Mouse (Mus musculus) heart, adult 2 months (tissue): ENCODE measurements at regions not wholly inside any gene's neighbourhood (a gene's known extent, or its start where the extent isn't known, plus 50 kb on each side); places are given as distances from the start of the nearest gene placed in this dataset.

Source experiments
- DNase-seq, 2 experiments: peaks; one replicate each; pipeline ENCODE4 v3.0.0; 2021
- H3K27ac ChIP-seq: fragments of 200-600 bp; 2 replicates; pipeline ENCODE4 v1.8.1; 2022
- H3K27me3 ChIP-seq: fragments of 200-500 bp; 2 replicates; pipeline ENCODE4 v1.6.1; 2012; ENCODE audit warnings: mild to moderate bottlenecking, low read length, inconsistent platforms, mixed read lengths; ENCODE audit not compliant: control insufficient read depth, insufficient read depth
- H3K36me3 ChIP-seq: fragments of 200-500 bp; 2 replicates; pipeline ENCODE4 v1.6.1; 2012; ENCODE audit warnings: low read length, inconsistent platforms; ENCODE audit not compliant: control insufficient read depth, insufficient read depth
- H3K4me1 ChIP-seq: fragments of 200-500 bp; 2 replicates; pipeline ENCODE4 v1.6.1; 2011; ENCODE audit warnings: low read length; ENCODE audit not compliant: control insufficient read depth, insufficient read depth
- H3K4me3 ChIP-seq: fragments of 200-600 bp; 2 replicates; pipeline ENCODE4 v1.8.1; 2022
- H3K79me2 ChIP-seq: fragments of 200-500 bp; replicated peaks from 2 replicates; pipeline ENCODE4 v1.6.1; 2012; ENCODE audit warnings: mild to moderate bottlenecking, inconsistent platforms, low read length, moderate library complexity, mixed read lengths; ENCODE audit not compliant: control insufficient read depth, insufficient read depth
- H3K9ac ChIP-seq: fragments of 200-500 bp; 2 replicates; pipeline ENCODE4 v1.6.1; 2012; ENCODE audit warnings: low read depth, mild to moderate bottlenecking, control low read depth, inconsistent platforms, low read length, mixed read lengths
- CTCF ChIP-seq: fragments of 200-600 bp; IDR thresholded peaks from 2 replicates; pipeline ENCODE4 v1.8.1; 2022; ENCODE audit warnings: antibody characterized with exemption, mild to moderate bottlenecking, moderate library complexity
- EP300 ChIP-seq: fragments of 200-500 bp; IDR thresholded peaks from 2 replicates; pipeline ENCODE4 v1.6.1; 2011; ENCODE audit warnings: low read depth, low read length, control low read depth; ENCODE audit not compliant: insufficient read depth
- POLR2A ChIP-seq: fragments of 200-500 bp; IDR thresholded peaks from 2 replicates; pipeline ENCODE4 v1.6.1; 2011; ENCODE audit warnings: mild to moderate bottlenecking, low read depth, low read length, control low read depth; ENCODE audit not compliant: insufficient read depth
- WGBS: fragments of 180-500 bp; shearing (Covaris S2); methylation state at CpG from one replicate; pipeline ENCODE4 v1.1.7; 2018; 5-methylcytosine and 5-hydroxymethylcytosine counted together
- intact Hi-C: fragments of 180-260 bp; cut with DNase I; formaldehyde crosslinking; loops from one replicate; pipeline ENCODE4 v1.15.1; 2025

DNA sequence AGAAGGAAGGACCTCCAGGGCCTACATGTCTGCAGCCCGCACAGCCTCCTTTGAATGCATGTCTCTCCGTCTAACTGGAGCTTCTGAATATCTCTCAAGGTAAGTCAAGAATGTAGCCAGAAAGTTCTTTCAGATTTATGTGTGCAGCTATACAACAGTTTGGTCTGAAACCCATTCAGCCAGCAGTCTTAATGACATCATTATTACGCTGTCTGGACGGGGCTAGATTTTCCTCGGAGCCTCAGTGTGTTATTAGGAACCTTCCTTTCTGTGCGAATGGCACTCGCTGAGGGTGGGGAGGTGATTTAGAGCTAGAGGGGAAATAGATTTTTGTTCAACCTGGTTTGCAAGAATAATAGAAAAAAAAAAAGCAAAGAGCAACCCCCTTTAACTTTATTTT, 116.9 kb upstream of the Rnf219 start:
- Histone ChIP-seq H3K27ac (no peak overlapping the region), H3K27me3 (no peaks in the 10 kb centered on the region), H3K36me3 (no peaks in the 10 kb centered on the region), H3K9ac (no peak overlapping the region), H3K4me3 (no peak overlapping the region), H3K4me1 (no peaks in the 10 kb centered on the region), H3K79me2 (no peaks in the 10 kb centered on the region)
- no peak for TF ChIP-seq EP300
- no peak for TF ChIP-seq CTCF
- TF ChIP-seq POLR2A = no peak
- intact Hi-C loops = no loop called here
- no peak for DNase-seq
- 79% methylated on average over 7 of the region's 7 CpGs for WGBS

GRCm38 (mm10) chr14:104611467-104611866, 89.0 kb upstream of the Rnf219 start:
- Histone ChIP-seq H3K27me3 (no peaks in the 10 kb centered on the region), H3K4me1 (no peaks in the 10 kb centered on the region), H3K79me2 (no peaks in the 10 kb centered on the region), H3K9ac (no peak overlapping the region), H3K4me3 (no peak overlapping the region), H3K36me3 (no peaks in the 10 kb centered on the region), H3K27ac (no peak overlapping the region)
- intact Hi-C loops = loop anchor here (5.0 kb wide), 1 partner anchor 201 kb away; no protein-coding TSS in a partner anchor
- TF ChIP-seq CTCF (no peak), EP300 (no peak), POLR2A (no peak)
- DNase-seq = no peak
- WGBS = 74% methylated on average over 3 of the region's 3 CpGs

DNA sequence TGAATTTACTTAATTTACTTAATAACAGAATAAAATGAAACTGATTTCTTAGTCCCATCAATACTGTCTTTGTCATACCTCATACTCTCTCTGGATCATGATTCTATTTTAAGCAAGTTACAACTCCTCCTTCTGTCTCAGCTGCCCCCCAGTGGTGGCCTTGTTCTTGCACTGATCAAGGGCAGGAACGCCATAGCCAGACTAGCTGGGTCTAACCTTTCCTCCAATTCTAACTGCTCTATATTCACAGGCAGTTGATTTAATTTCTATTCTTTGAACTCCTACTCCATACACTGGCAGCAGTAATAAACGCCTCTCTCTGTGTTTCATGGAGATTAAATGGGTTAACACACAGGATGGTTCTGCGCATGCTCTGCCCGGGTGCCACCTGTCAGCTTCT, 87.9 kb upstream of the Rnf219 start:
- no peaks in the 10 kb centered on the region for H3K27me3 ChIP-seq
- no peak overlapping the region for H3K4me3 ChIP-seq
- WGBS = 60% methylated on average over 4 of the region's 4 CpGs
- no peaks in the 10 kb centered on the region for H3K79me2 ChIP-seq
- peak overlapping the region; percentile 68 for H3K27ac ChIP-seq
- no peaks in the 10 kb centered on the region for H3K36me3 ChIP-seq
- DNase-seq = peak; percentile 32 to 34
- intact Hi-C loops = loop anchor here (5.0 kb wide), 1 partner anchor 202 kb away; no protein-coding TSS in a partner anchor
- no peak overlapping the region for H3K9ac ChIP-seq
- no peak for TF ChIP-seq EP300
- TF ChIP-seq CTCF = peak; percentile 67
- no peaks in the 10 kb centered on the region for H3K4me1 ChIP-seq

- no peak for DNase-seq
- WGBS = 56% methylated on average over 3 of the region's 3 CpGs
Observed at GRCm38 (mm10) chr14:104594851-104595250, 72.4 kb upstream of the Rnf219 start.

More at GRCm38 (mm10) chr14:104594851-104595250, 72.4 kb upstream of the Rnf219 start:
- Histone ChIP-seq H3K9ac (no peak overlapping the region), H3K4me3 (no peak overlapping the region), H3K4me1 (no peaks in the 10 kb centered on the region), H3K27me3 (no peaks in the 10 kb centered on the region), H3K79me2 (no peaks in the 10 kb centered on the region), H3K27ac (no peak overlapping the region), H3K36me3 (no peaks in the 10 kb centered on the region)
- no peak for TF ChIP-seq POLR2A
- no peak for TF ChIP-seq EP300
- TF ChIP-seq CTCF = no peak
- intact Hi-C loops = no loop called here
